Mouse (Mus musculus) lung, embryonic 16.5 days (tissue): ENCODE data around the gene Tbx10. TPM values are rescaled to one million over a fixed set of nuclear protein-coding genes. Genes with fewer than 3 reads are reported as not detected.

ENCODE experiments used
- ATAC-seq: fragments of 200-750 bp; cut with Nextera tagmentation; 2 replicates; pipeline ENCODE4 v1.8.0; 2017; ENCODE audit warnings: low read depth, mild to moderate bottlenecking, moderate library complexity
- H3K27ac ChIP-seq: fragments of 300-500 bp; sonication (generic); 2 replicates; pipeline ENCODE4 v1.5.1; 2014; ENCODE audit warnings: mild to moderate bottlenecking, control low read depth, low read length
- H3K27me3 ChIP-seq: fragments of 300-500 bp; sonication (generic); 2 replicates; pipeline ENCODE4 v1.6.1; 2014; ENCODE audit warnings: low read depth, low read length, mixed read lengths; ENCODE audit not compliant: control insufficient read depth, insufficient read depth
- H3K36me3 ChIP-seq: fragments of 300-500 bp; sonication (generic); 2 replicates; pipeline ENCODE4 v1.6.1; 2014; ENCODE audit warnings: low read length; ENCODE audit not compliant: control insufficient read depth, insufficient read depth
- H3K4me1 ChIP-seq: fragments of 300-500 bp; sonication (generic); replicated peaks from 2 replicates; pipeline ENCODE4 v1.6.1; 2014; ENCODE audit warnings: low read length, mixed read lengths; ENCODE audit not compliant: control insufficient read depth, insufficient read depth
- H3K4me2 ChIP-seq: fragments of 300-500 bp; sonication (generic); 2 replicates; pipeline ENCODE4 v1.6.1; 2014; ENCODE audit warnings: low read depth, low read length, control low read depth
- H3K4me3 ChIP-seq: fragments of 300-500 bp; sonication (generic); 2 replicates; pipeline ENCODE4 v1.5.1; 2014; ENCODE audit warnings: mild to moderate bottlenecking, low read length, control low read depth
- H3K9ac ChIP-seq: fragments of 300-500 bp; sonication (generic); 2 replicates; pipeline ENCODE4 v1.6.1; 2014; ENCODE audit warnings: low read length, control low read depth
- H3K9me3 ChIP-seq: fragments of 300-500 bp; sonication (generic); 2 replicates; pipeline ENCODE4 v1.6.1; 2016; ENCODE audit warnings: low read length; ENCODE audit not compliant: control insufficient read depth
- WGBS: fragments of 180-500 bp; shearing (Covaris S2); extraction: QIAGEN DNeasy Blood & Tissue Kit; methylation state at CpG from one replicate; pipeline ENCODE4 v1.1.7; 2014; 5-methylcytosine and 5-hydroxymethylcytosine counted together
- polyA plus RNA-seq: library from polyadenylated mRNA; unstranded; fragments of >200 nt; fragmentation: Nextera tagmentation; extraction: Ambion mirVana; gene quantifications from 2 replicates; pipeline ENCODE4 v1.2.1, GENCODE M21; 2015

Gene Tbx10
- polyA plus RNA-seq, 1 experiment from 2014 or later, result 0.11 TPM

DNA sequence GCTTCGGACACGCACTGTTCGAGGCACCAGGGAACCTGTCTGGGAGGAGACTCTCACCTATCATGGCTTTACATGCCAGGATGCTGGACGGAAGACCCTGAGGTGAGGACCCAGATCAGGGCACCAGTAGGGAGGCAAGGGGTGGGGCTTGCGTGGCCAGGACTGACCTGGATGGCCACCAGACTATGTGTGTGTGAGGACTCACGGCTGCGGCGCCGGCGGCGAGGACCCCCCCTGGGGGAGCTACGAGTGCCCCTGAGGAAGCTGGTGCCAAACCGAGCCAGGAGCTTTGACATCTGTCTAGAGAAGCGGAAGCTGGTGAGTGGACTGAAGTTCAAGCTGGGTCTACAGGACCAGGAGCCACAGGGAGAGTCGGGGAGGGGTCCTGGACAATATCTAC, 11.8 kb downstream of the Tbx10 start:
- Histone ChIP-seq H3K9me3 (no peaks in the 10 kb centered on the region), H3K4me1 (peaks cover 13% of the 10 kb centered on the region; the same call in 1 of the 2 replicates), H3K9ac (no peak overlapping the region), H3K36me3 (peaks cover 19% of the 10 kb centered on the region), H3K27ac (no peak overlapping the region), H3K27me3 (no peaks in the 10 kb centered on the region), H3K4me3 (no peak overlapping the region), H3K4me2 (no peak overlapping the region)
- no peak for ATAC-seq
- 81% methylated on average over 15 of the region's 15 CpGs for WGBS

DNA sequence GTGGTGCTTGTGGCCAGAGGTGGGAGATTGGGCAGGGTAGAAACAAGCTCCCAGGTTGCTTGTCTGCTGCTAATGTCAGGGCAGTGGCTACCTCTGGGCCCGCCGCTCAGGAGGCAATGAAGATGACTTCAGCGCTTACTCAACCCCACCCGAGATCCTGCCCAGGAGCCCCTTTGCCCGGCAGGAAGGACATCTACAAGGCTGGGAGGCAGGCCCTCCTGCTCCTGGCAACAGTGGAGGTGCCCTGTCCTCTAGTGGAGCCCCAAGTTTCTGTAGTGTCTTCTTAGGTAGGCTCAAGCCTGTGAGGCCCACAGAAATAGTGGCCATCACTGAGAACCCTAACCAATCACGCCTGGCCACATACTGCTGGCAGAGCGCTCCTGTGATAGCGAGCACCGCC, 12.5 kb downstream of the Tbx10 start:
- Histone ChIP-seq H3K4me2 (no peak overlapping the region), H3K9me3 (no peaks in the 10 kb centered on the region), H3K4me1 (peaks cover 8% of the 10 kb centered on the region; the same call in 1 of the 2 replicates), H3K27me3 (no peaks in the 10 kb centered on the region), H3K27ac (no peak overlapping the region), H3K36me3 (peaks cover 25% of the 10 kb centered on the region), H3K9ac (no peak overlapping the region), H3K4me3 (no peak overlapping the region)
- ATAC-seq, result no peak
- 85% methylated on average over 9 of the region's 9 CpGs for WGBS

DNA sequence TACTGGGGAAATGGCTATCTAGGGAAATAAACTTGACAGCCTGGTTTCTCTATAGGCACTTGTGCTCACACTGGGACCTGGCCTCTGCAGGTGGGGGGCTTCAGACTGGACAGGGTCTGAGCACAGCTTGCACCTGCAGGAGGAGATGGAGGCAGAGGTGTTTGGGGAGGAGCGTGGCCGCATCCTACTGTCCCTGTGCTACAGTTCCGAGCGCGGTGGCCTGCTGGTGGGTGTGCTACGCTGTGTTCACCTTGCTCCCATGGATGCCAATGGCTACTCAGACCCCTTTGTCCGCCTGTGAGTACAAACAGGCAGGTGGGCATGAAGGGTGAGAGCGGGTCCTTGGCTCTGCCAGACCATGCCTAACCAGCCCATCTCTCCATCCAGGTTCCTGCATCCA, 13.4 kb downstream of the Tbx10 start:
- Histone ChIP-seq H3K4me1 (peaks cover 6% of the 10 kb centered on the region; the same call in 1 of the 2 replicates), H3K36me3 (peaks cover 25% of the 10 kb centered on the region), H3K27ac (no peak overlapping the region), H3K9me3 (no peaks in the 10 kb centered on the region), H3K4me3 (no peak overlapping the region), H3K27me3 (no peaks in the 10 kb centered on the region), H3K9ac (no peak overlapping the region), H3K4me2 (no peak overlapping the region)
- ATAC-seq, result no peak
- WGBS, result 92% methylated on average over 8 of the region's 8 CpGs

DNA sequence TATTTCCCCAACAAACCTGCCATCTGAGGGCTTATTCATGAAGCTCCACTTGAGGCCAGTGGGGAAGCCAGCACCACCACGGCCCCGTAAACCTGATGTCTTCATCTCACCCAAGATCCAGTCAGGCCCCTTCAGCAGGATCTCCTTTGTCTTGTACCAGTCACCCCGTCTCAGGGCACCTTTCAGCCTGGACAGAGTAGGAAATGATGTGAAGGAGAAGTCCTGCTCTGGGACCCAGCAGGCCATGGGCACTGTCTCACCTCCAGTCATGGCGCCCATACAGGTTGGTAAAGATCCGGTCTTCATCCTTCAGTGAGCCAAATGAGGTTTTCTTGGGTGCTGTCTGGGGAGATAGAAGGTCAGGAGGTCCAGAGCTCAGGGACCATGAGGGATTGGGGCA, 18.5 kb downstream of the Tbx10 start:
- ATAC-seq, result no peak
- Histone ChIP-seq H3K4me2 (no peak overlapping the region), H3K36me3 (peaks cover 25% of the 10 kb centered on the region), H3K4me3 (no peak overlapping the region), H3K9me3 (no peaks in the 10 kb centered on the region), H3K27ac (no peak overlapping the region), H3K27me3 (no peaks in the 10 kb centered on the region), H3K9ac (no peak overlapping the region), H3K4me1 (peaks cover 8% of the 10 kb centered on the region)
- 92% methylated on average over 5 of the region's 5 CpGs for WGBS

DNA sequence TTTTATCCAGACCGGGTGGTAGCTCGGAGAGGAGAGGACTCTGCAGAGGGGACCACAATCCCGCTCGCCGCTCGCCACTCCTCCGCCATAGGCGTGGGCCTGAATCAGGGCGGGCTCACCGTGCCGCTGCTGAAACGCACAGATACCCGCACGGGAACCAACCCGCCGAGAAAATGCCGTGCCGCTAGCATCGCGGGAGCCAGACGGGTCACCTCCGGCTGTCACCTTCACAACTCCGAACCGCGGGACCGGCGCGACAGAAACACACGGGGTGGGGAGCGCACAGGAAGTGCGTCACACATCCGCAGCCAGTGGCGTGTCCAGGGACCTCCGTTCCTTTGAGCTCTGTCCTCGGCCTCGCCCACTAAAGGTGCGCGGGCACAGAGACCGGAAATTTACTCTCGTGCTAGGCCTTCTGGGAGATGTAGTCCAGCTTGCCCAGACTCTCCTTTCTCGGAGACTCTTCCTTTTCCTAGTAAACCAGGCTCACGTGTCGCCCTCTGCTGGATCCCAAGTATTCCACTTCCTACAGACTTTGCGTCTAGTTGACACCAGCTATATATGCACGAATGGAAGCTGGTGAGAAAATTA, 20.0 kb downstream of the Tbx10 start, which contains the start of gene Ndufv1:
TSS of gene Ndufv1 (minus strand) at position 375 of the 591 bp plus-strand sequence.
- H3K27me3 ChIP-seq, result no peaks in the 10 kb centered on the region
- peak; percentile 100 for ATAC-seq
- peak within 1 kb of the TSS; percentile 74 for H3K4me2 ChIP-seq
- peak within 1 kb of the TSS; percentile 93 for H3K4me3 ChIP-seq
- H3K9me3 ChIP-seq, result no peaks in the 10 kb centered on the region
- 0% methylated on average over 45 of the region's 45 CpGs for WGBS
- peak within 1 kb of the TSS; percentile 45; the same call in 1 of the 2 replicates for H3K27ac ChIP-seq
- peaks cover 17% of the 10 kb centered on the region for H3K36me3 ChIP-seq
- H3K9ac ChIP-seq, result peak within 1 kb of the TSS; percentile 87
- H3K4me1 ChIP-seq, result peaks cover 8% of the 10 kb centered on the region

DNA sequence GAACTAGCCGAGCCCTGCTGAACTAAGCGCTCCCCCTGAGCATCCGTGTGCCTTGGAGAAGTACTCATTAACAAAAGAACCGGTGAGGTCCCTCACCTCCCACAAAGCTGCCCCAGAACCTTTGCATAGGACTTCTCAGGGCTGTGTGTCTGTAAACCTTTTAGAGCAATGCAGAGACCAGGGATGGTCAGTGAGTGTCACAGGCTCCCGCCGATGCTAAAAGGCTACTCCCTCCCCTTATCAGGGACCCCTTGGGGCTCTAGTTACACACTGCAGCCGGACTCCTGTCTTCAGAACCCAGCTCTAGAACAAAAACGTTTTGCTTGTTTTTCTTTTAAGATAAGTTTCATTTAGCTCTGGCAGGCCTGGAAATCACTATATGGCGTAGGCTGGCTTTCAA, 20.5 kb downstream of the Tbx10 start:
- ATAC-seq, result peak; percentile 18
- peaks cover 8% of the 10 kb centered on the region for H3K4me1 ChIP-seq
- peak overlapping the region; percentile 64 for H3K9ac ChIP-seq
- H3K9me3 ChIP-seq, result no peaks in the 10 kb centered on the region
- WGBS, result 12% methylated on average over 9 of the region's 9 CpGs
- peak overlapping the region; percentile 93 for H3K4me3 ChIP-seq
- H3K4me2 ChIP-seq, result peak overlapping the region; percentile 55
- 0 out of 2 replicates have a peak overlapping the region, but pooled peaks have one; percentile 10 for H3K27ac ChIP-seq
- H3K36me3 ChIP-seq, result peaks cover 12% of the 10 kb centered on the region
- H3K27me3 ChIP-seq, result no peaks in the 10 kb centered on the region

DNA sequence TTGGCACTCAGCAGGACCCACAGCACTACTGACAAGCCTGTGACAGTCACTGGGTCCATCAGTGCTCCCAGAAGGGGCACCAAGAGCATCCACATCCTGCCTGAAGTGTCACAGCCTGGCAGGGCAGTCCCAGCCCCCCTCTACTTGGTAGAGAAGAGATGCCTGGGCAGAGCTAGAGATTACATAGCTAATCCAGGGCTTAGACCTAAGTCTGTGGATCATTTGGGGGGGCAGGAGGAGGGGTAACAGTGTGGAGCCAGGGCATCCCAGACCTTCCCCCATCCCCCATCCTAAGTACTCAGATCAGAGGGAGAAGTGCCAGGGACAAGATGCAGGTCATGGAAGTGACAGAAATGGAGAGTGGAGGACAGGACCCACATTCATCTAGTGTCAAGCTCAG, 22.2 kb downstream of the Tbx10 start:
- no peaks in the 10 kb centered on the region for H3K27me3 ChIP-seq
- no peak overlapping the region for H3K4me3 ChIP-seq
- H3K27ac ChIP-seq, result no peak overlapping the region
- H3K4me2 ChIP-seq, result no peak overlapping the region
- H3K9me3 ChIP-seq, result no peaks in the 10 kb centered on the region
- H3K36me3 ChIP-seq, result peaks cover 3% of the 10 kb centered on the region
- no peak overlapping the region for H3K9ac ChIP-seq
- ATAC-seq, result no peak
- H3K4me1 ChIP-seq, result peaks cover 10% of the 10 kb centered on the region

DNA sequence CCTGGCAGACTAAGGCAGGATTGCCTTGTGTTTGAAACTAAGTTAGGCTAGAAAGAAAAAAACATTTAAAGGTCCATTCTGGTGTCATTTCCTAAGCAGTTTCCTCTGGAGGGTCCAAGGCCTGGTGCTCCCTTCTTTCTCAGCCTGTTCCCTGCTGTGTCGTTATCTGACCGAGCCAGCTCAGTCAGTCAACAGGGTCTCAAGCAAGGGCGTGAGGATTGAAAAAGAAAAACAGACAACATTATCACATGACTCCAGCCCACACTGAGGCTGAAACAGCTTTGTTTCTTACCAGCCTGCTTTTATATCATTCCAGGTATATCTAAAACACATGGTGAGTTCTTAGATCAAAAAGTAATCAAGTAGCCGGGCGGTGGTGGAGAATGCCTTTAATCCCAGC, 23.1 kb downstream of the Tbx10 start:
- no peak for ATAC-seq
- H3K4me1 ChIP-seq, result peaks cover 10% of the 10 kb centered on the region
- 53% methylated on average over 5 of the region's 5 CpGs for WGBS

DNA sequence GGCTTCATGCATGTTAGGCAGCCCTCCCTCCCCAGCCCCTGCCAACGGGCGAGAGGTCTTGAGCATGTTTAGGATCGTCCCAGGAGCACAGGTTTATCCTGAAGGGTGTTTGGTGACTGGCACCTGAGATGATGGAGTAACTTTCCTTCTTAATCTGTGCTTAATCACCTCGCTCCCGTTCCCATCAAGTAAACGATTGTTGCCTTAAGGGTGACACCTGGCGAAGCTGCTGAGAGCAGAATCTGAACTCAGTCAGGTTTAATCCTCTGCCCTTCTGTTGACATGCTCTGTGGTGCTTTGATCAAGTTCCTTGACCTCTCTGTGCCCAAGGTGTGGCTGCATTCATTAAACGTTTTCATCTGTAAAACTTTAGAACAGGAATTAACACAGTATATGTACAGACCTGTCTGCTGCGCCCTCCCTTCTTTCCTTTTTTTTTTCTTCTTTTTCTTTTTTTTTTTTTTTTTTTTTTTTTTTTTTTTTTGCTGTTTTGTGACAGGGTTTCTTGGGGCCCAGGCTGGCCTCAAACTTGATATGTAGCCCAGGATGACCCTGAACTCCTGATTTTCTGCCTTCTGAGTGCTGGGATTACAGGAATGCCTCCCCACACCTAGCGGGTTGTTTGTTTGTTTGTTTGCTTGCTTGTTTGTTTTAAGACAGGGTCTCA, 25.5 kb downstream of the Tbx10 start:
- ATAC-seq, result no peak
- H3K9ac ChIP-seq, result 0 out of 2 replicates have a peak overlapping the region, but pooled peaks have one; percentile 0
- no peaks in the 10 kb centered on the region for H3K9me3 ChIP-seq
- 41% methylated on average over 10 of the region's 10 CpGs for WGBS
- H3K36me3 ChIP-seq, result no peaks in the 10 kb centered on the region
- no peaks in the 10 kb centered on the region for H3K27me3 ChIP-seq
- H3K4me2 ChIP-seq, result no peak overlapping the region
- H3K27ac ChIP-seq, result no peak overlapping the region
- H3K4me1 ChIP-seq, result peaks cover 2% of the 10 kb centered on the region; the same call in 1 of the 2 replicates
- no peak overlapping the region for H3K4me3 ChIP-seq

More for the DNA sequence above, 23.1 kb downstream of the Tbx10 start:
- H3K27me3 ChIP-seq, result no peaks in the 10 kb centered on the region
- no peak overlapping the region for H3K4me2 ChIP-seq
- H3K9me3 ChIP-seq, result no peaks in the 10 kb centered on the region
- H3K27ac ChIP-seq, result no peak overlapping the region
- H3K9ac ChIP-seq, result no peak overlapping the region
- H3K4me3 ChIP-seq, result no peak overlapping the region
- H3K36me3 ChIP-seq, result no peaks in the 10 kb centered on the region
